Mouse (Mus musculus) left cerebral cortex, adult 8-10 months (tissue): ENCODE data around the gene Phc2. TPM values are rescaled to one million over a fixed set of nuclear protein-coding genes. Genes with fewer than 3 reads are reported as not detected.
"Not testable (repeated sequence)": the region's sequence is repeated elsewhere in the genome, so short reads cannot be mapped to it uniquely, and the experiment has no call there.

Source experiments
- DNase-seq, 2 experiments: peaks; one replicate each; pipeline ENCODE4 v3.0.0; 2022; ENCODE audit warnings: low spot score in 2 of 2
- total RNA-seq, 4 experiments: library from RNA; stranded (reverse); gene quantifications; 2 replicates each; pipeline ENCODE4 v1.2.4; 2022

Gene Phc2
- total RNA-seq, 4 experiments from 2014 or later: 88.6 to 92.0 (median 90.0) TPM

DNA sequence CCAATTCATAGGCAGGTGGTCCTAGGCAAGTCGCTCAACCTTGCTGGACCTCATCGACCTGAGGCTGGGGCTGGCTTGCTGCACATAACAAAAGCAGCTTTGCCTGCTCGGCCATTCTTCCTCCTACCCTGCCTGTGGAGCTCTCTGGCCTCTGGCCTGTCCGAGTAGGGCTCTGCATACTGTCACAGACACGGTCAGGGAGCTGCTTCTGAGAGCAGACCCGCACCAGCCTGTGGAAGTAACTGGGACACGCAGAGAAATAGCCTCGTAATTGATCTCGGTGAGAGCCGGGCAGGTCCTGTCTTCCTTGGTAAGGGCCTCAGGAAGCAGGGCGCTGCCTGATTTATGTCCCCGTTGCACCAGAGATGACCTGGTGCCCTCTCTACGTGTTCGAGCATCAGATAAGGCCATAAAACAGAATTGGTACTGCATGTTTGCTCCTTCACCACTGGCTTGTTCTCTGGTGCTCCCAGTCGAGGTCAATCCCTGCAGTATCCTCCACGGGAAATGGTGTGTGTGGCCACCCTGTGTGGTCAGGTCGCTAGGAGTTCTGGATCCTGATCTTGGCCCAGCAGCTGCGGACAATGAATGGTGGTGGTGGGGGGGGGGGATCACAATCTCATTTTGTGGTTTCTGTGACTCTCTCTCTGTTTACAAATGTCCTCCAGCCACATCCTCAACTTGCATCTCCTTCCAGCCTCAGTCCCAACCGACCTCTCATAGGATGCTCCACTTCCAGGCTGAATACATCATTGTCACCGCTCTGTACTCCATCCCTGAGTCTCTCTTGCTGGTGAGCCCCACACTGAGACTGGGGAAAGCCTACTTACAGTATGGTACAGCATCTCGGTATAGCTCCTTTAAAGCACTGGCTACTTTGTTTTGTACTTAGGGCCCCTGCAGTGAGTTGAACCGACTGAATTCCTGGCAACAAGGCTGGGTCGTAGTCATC, 12.5 kb upstream of the Phc2 start:
- DNase-seq: no peak

DNA sequence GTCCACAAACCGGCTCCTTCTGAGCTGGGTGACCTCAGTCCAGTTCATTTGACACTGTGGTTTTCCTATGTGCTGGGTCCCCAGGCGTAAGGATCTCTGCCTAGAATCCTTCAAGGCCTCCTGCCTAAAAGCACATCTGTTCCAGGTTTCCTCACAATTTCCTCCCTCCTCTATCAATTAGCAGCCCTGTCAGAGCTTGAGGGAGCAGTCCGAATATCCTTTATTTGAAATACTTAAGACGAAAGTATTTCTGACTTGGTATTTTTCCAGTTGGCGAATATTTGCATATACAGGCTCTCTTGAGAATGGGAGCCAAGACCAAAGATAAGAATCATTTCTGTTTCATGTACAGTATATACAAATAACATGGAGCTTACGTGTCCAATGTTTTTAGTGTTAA, 8.6 kb upstream of the Phc2 start:
- no peak for DNase-seq

DNA sequence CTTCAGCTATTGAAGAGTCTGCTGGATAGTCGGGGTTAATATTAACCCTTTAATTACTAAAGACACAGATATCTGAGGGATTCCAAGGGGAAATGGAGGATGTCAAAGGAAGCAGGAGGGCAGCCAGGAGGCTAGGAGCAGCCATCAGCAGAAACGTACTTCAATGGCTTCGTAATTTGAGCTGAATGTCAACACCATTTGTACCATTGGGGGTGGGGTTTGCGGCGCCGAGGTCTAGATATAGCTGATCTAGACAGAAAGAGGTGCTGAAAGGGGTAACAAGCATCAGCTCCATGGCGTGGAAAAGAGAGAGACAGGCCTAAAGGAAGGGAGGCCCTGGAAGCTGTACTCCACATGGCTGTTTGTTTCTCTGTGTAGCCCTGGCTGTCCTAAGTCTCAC, 7.7 kb upstream of the Phc2 start:
- DNase-seq: no peak

DNA sequence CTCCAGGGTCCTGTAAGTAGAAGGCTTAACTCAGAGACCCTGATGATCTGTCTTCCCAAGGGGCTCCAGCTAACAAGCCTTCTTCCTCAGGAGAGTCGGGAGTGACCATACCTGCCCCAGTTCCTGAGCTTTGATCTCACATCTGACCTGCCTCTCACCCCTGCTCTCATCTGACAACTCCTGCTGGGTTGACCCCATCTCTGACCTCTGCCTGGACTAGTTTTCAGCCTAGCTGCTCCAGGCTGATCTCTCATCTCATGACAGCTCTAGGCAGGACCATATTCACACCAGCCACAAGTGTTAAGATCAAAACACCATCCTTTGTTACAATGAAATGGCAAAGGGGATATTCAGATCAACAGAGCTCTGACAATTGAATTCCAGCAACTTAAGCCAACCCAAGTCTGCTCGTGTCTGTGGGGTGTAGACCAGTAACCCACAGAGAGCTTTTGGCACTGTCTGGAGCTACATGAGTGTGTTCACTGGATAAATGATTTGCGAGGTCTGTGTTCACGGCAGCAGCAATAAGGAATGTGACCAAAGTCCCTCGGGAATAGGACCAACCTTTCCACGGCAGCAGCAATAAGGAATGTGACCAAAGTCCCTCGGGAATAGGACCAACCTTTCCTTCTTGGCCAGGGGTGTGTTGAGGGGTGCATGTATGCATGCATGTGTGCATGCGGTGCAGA, 5.8 kb upstream of the Phc2 start:
- no peak for DNase-seq

DNA sequence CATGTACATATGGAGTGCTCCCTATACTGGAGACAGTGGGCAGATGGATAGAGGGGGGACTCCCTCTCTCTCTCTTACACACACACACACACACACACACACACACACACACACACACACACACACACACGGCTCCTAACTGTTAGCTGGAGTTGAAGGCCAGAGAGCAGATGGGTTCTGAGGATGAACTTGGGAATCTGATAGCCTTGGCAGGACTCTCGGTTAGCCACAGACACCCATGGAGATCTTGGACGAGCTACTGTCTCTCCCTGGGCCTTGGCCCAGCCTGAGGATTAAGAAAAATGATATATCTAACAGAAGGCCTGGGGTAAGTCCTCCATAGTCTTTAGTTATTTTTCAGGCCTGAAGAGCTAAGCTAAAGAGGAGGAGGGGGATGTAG, 3.0 kb upstream of the Phc2 start:
- no peak for DNase-seq

DNA sequence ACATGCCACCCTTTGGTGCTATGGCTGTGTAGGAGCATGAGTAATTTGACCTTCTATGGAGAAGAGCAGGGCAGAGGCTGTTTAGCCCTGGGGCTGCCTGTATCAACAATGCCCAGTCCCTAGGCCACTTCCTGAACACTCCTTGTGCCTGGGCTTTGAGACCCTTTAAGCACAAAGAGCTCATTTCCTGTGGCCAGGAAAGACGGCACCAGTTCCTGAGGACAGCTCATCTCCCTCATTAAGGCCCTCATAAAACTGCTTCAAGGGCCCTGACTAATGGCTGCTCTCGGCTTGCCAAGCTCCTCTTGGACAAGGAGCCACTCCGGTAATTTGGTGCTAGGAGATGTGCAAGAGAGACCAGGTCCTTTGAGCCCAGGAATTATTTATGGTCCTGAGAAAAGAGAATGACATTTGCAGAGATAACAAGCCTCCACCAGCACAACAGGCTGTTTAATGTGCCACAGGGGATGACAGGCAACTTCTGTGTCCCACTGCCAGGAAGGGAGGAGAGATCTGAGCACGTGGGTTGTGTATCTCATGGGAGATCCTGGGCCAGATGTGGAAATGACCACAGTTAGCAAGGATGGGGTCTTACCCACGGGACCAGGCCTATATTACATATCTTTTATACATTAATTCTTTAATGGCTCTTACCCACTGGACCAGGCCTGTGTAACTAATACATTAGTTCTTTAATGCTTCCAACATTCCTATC, 1.8 kb upstream of the Phc2 start:
- no peak for DNase-seq

DNA sequence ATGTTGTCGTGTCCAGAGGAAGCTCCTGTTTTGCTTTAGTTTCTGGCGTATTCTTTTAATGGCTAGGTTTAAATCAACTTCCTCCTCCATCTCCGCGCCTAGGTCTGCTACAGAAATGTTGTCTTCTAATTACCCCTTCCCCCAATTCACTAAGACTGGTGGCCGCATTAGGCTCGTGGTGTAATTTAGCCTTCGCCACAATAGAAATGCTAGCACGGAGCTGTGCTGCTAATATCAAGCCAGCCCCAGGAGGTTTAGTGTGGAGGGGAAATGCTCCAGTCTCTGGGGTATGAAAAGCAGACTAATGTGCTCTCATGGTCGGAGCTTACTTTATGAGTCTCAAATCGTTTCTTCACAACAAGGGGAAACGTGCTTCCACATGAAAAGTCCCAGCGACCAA, 944 bp downstream of the Phc2 start:
- no peak for DNase-seq

DNA sequence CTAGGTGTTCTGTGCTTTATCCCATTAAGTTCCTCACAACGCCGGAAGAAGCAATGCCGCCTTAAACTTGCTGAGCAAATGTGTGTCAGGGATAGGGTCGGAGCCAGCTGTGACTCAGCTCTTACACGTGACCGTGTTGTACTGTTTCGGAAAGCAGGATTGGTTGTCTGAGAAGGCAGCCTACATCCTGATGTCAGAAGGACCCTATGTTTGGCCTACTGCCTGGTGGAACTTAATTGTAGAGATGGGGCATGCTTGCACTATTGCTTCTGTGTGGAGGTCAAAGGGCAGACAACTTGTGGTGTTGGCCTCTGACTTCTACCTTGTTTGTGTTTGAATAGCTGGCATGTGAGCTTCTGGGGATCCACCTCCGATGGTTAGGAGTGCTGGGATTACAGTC, 5.7 kb downstream of the Phc2 start:
- DNase-seq: no peak

DNA sequence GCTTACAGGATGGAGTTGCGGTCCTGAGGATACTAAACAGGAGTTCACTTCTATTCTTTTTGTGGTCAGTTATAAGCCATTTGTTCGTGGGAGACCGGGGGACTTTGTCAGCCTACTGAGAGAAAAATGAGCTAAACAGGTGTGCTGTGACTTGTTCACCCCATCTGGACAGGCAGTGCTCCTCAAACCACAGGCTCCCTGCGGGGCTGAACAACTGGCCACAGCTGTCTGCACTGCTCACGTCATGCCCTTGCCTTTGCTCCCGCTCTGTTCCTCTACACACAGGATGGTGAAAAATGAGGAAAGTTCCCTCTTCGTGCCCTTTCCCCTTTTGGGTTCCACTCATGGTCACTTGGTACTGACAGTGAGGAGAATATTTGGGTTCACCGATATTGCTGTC, 6.6 kb downstream of the Phc2 start:
- DNase-seq: no peak

DNA sequence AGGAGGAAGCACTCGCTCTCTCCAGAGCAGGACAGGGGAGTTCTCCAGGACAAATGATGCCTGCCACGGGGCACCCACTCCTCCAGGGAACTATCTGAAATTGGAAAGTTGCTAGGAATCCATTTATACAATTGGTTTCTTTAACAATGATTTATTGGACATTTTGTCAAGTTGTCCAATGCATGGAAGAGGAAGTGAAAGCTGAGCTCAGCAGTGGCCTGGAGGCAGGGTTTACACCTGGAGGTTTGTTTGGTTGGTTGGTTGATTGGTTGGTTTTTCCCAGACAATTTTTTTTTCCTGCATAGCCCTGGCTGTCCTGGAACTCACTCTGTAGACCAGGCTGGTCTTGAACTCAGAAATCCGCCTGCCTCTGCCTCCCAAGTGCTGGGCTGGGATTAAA, 9.5 kb downstream of the Phc2 start:
- no peak for DNase-seq

DNA sequence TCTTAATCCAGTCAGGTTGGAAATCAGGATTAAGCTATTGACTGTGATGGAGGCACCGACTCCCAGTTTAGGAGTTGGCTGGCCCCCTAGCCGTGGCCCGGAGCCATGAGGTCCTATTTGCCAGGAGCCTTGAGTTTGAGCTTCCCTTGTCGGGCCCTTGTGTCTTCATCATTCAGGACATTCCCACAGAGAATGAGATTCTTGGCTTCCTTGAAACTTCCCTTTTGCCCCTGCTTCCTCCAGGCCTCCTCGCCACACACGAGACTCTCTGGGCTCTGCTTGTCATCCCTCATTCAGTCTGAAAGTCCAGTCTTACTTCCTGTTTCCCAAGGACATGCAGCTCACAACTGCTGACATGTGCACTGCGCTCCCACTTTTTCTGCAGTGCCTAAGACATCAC, 11.9 kb downstream of the Phc2 start:
- not testable (repeated sequence) for DNase-seq

DNA sequence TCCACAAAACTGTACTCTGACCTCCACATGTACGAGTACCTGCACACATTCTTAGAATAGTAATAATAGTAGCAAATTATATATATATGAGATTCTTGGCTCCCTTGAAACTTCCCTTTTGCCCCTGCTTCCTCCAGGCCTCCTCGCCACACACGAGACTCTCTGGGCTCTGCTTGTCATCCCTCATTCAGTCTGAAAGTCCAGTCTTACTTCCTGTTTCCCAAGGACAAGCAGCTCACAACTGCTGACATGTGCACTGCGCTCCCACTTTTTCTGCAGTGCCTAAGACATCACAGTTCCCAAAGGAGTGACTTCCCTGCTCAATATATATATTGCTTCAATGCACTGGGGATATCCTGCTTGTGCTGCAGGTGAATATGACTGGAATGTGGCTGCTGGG, 12.7 kb downstream of the Phc2 start:
- not testable (repeated sequence) for DNase-seq

DNA sequence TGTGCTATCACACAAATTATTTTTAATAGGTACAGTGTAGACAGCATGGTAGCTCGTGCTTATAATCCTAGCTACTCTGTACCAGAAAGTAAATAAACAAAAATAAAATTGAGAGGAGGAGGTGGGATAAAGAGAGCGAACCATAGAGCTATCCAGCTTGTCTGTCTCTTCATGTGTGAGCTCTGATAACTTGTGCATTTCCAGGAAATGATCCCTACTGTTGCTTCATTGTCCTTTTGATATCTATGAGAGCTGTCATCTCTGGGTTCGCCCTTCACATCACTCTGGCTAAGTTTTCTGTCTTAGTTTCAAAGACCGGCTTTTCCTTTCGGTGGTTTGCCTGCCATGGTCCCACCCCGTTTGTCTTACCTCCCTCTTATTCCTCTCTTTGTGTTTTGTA, 14.7 kb downstream of the Phc2 start:
- DNase-seq: no peak

DNA sequence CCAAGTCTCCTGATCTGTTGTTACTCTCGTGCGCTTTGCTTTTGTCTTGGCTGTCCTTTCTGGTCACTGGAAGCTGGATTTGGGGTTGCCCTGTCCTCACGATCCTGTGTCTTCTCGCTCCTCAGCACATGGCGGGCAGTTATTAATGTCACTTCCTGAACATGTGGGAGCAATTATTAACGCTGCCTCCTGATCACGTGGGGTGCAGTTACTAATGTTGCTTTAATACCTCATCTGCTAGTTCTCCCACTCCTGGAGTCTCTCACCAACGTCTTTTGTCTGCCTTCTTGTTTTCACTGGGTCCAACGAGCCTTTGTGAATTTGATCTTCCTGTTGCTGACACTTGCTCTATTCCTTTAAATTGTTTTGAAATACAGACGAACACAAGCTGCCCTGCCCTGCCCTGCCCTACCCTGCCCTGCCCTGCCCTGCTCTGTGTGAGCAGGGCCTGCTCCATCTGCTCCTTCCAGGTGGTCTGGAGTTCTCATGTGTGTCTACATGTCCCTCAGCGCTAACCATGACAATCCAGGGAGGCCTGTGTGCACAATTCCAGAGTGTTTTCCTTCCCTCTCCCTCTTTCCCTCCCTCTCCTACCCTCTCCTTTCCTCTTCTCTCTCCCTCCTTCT, 16.2 kb downstream of the Phc2 start:
- no peak for DNase-seq

DNA sequence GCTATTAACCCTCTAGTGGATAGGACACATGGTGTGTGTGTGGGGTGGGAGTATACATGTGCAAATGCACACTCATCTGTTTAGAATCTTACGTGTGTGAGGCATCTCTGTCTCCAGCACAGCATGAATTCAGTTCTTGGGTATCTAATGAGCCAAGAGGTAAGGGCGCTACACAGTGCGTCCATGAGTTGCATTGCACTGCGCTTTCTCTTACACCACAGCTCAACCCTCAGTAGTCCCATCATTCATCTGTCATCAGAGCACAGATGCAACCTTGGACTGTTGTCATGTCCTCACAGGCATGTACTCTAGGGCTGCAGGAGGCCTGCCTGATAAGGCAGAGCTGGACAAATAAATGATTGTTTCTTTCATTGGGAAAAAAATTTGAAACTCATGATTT, 18.0 kb downstream of the Phc2 start:
- no peak for DNase-seq

DNA sequence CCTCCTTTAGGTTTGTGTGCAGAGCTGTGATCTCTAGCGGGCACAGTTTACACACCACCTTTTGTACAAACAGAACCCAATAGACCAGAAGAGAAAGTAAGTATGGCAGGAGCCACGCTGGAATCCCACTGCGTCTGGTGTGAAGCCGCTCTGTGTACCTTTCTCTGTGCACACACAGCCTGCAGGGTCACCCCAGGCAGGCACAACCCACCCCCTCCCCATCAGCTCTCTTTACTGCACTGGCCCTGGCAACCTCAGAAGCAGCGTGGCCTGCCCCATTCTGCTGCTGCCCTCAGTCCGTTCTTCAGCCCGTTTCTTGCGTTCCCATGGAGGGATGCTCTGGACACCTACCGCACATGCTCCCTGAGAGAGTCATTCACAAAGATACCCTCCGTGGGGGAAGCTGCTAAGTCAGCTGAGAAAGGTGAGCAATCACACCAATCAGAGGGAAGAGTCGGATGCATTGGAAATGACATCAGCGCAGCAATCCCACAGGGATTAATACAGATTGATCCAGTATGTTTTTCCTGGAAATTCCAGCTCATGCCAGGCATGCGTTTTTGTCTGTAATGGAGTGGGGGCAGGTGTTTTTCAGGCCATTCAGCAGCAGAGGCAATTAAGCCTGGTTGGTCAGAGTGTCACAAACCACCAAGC, 24.2 kb downstream of the Phc2 start:
- no peak for DNase-seq

DNA sequence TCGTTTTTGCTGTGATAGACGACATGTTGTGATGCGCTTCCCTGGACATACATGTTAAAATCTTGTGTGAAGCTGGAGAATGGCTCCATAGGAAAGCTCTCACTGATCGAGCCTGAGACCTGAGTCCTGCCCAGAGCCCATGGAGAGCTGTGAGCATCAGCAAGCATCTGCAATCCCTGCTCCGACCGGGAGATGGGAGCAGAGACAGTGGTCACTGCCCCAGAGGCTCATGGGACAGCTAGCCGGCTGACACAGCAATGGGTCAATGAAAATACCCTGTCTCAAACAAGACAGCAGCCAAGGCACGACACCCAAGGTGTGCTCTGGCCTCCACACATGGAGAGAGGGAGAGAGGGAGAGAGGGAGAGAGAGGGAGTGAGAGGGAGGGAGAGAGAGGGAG, 26.6 kb downstream of the Phc2 start:
- DNase-seq: no peak

DNA sequence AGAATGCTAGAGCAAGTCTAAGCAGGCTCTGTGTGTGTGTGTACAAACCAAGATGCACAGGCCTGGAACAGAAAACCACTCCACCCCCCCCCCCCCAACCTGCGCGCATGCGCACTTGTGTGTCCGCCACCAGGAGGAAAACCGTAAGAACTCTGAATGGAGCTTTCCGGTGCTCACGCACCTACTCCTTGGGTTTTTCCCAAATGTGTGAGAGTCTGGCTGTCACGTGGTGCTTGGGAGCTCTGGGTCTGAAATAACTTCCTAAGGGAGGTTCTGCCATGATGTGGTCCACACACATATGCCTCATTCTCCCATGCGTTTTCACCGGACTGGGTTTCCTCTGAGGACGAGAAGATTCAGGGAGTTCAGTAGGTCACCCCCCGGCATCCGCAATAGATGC, 27.8 kb downstream of the Phc2 start:
- DNase-seq: no peak

DNA sequence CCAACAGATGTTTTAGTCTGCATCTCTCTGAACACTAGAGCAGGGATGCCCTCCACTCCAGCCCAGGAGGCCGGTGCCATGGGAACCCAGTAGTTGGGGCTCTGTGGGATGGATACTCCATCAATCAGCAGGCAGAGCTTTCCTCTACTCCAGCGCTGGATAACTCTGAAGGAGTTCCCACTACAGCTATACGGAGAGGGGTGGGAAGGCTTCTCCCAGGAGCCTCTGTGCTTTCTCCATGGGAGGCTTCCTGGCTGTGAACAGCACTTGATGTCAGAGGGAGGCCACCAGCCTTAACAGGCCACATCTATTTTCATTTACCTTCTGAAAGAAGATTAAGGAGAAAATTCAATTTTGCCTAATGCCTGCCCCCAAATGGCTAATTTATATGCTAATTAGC, 29.2 kb downstream of the Phc2 start:
- DNase-seq: no peak

DNA sequence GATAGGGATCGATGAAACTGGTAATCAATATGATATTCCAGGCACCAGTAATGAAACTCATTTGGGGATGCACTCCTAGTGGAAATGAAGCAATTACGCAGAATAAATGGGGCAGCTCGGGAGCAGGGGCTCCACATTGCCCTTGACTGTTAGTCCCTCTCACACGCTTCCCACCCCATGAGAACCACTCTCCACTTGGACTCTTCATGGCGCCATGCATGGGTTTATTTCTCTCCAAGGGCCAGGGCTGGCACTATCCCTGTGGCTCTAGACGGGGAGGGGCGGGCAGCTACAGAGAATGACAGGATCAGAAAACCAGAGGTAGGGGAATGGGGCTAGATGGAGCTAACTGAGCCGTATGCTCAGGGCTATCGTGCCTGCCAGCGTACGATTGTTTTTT, 29.6 kb downstream of the Phc2 start:
- DNase-seq: no peak

DNA sequence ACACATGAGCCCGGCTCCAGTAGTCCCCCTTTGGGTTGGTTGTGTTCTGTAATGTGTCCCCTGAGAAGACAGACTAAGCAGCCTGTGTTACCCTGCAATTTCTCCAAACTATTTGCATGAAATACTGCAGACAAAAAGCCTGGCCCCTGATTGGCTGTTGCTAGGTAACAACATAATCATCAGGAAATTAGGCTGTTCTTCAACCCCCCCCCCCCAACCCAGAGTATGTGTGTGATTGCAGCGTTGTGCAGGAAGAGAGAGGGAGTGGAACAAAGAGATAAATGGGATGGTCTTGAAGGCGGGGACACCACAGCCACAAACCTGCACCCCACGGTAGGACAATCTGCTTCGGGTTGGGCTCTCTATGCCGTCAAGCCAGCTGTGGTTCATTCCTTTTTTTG, 34.0 kb downstream of the Phc2 start:
- DNase-seq: peak in 1 of 2 experiments; percentile 50
